23 mouse cellular contexts compared by ENCODE assay signal in the genomic region with DNA sequence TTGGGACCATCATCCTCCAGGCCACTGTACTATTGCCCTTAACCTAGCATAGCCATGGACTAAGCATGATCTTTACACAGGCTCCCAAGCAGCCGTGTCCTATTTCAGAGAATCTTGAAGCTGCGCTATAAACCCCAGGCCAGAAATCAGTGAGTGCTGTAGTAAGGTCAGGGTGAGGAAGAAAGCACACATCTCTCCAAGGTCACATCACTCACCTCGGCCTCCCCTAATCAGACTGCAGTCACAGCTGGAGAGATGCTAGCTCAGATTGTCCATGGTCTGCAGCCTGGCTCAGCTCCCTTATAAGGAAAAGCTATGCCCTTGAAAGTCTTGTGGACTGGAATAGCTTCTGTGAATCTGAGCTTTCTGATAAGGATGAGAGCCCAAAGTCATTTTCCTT. TPM values are rescaled to one million over a fixed set of nuclear protein-coding genes. Genes with fewer than 3 reads are reported as not detected.
DNase-seq lines count a peak whose midpoint lies in the region; ATAC-seq and TF ChIP-seq lines count a peak whose summit lies in the region.
"Had no signal": no experiment of that assay in that cellular context is flagged by ENCODE, and none has a peak within 500 bp of the region (broad histone marks: within the 10 kb centered on the region; RNA-seq: fewer than 3 reads in every experiment).

No protein-coding gene starts in this region.

- no peak overlapping the region for H3K4me3 ChIP-seq in hindbrain, embryonic 14.5 days (replicated peaks; ENCODE audit: low read length)
- no peak overlapping the region for H3K4me3 ChIP-seq in hindbrain, embryonic 16.5 days (ENCODE audit: low read length)
- H3K4me3 ChIP-seq in lung, embryonic 14.5 days (ENCODE audit: low read depth, low read length): no peak overlapping the region
- no peak overlapping the region for H3K4me3 ChIP-seq in liver, postnatal 0 days (ENCODE audit: low read depth, low read length)
- H3K4me3 ChIP-seq: forebrain, embryonic 10.5 days; heart, adult 2 months; heart, embryonic 15.5 days; layer of hippocampus, adult 2 months; limb, embryonic 10.5 days; liver, embryonic 15.5 days had no signal

- WGBS in hindbrain, embryonic 14.5 days: 69% methylated on average over 3 of the region's 3 CpGs
- WGBS in hindbrain, embryonic 16.5 days: 63% methylated on average over 3 of the region's 3 CpGs
- WGBS in lung, embryonic 14.5 days: 46% methylated on average over 3 of the region's 3 CpGs
- WGBS in liver, postnatal 0 days (ENCODE audit: insufficient replicate concordance): 71% methylated on average over 3 of the region's 3 CpGs

- H3K27me3 ChIP-seq in hindbrain, embryonic 14.5 days (ENCODE audit: control insufficient read depth, insufficient read depth, low read length): no peaks in the 10 kb centered on the region
- no peaks in the 10 kb centered on the region for H3K27me3 ChIP-seq in hindbrain, embryonic 16.5 days (replicated peaks; ENCODE audit: control insufficient read depth, insufficient read depth, low read length)
- H3K27me3 ChIP-seq in lung, embryonic 14.5 days (ENCODE audit: insufficient read depth, low read length): no peaks in the 10 kb centered on the region
- no peaks in the 10 kb centered on the region for H3K27me3 ChIP-seq in liver, postnatal 0 days (ENCODE audit: insufficient read depth, low read length)
- H3K27me3 ChIP-seq: heart, embryonic 15.5 days; Patski had no signal

- no peak overlapping the region for H3K9ac ChIP-seq in hindbrain, embryonic 14.5 days
- H3K9ac ChIP-seq in hindbrain, embryonic 16.5 days (ENCODE audit: low read depth, low read length): no peak overlapping the region
- no peak overlapping the region for H3K9ac ChIP-seq in lung, embryonic 14.5 days
- no peak overlapping the region for H3K9ac ChIP-seq in liver, postnatal 0 days (replicated peaks)
- H3K9ac ChIP-seq: heart, embryonic 15.5 days; liver, embryonic 15.5 days had no signal

- no peak for TF ChIP-seq EP300 in liver, postnatal 0 days (IDR thresholded peaks at IDR 0.05; ENCODE audit: low read depth)

- TF ChIP-seq CTCF in lung, embryonic 14.5 days (IDR thresholded peaks at IDR 0.05; ENCODE audit: low read depth): no peak
- no peak for TF ChIP-seq CTCF in liver, postnatal 0 days (IDR thresholded peaks at IDR 0.05; ENCODE audit: low read depth)

- ATAC-seq in hindbrain, embryonic 14.5 days (ENCODE audit: low FRiP score): no peak
- ATAC-seq in hindbrain, embryonic 16.5 days: no peak
- peak; percentile 14; the same call in 1 of the 2 replicates for ATAC-seq in lung, embryonic 14.5 days (ENCODE audit: insufficient read depth)
- ATAC-seq in liver, postnatal 0 days: no peak
- ATAC-seq: forebrain, embryonic 16.5 days; inflammation-experienced regulatory T-cells, adult 6 months; Patski had no signal

- H3K4me1 ChIP-seq in hindbrain, embryonic 14.5 days (replicated peaks; ENCODE audit: control insufficient read depth, insufficient read depth, low read length): peaks cover 11% of the 10 kb centered on the region
- no peaks in the 10 kb centered on the region for H3K4me1 ChIP-seq in hindbrain, embryonic 16.5 days (ENCODE audit: control insufficient read depth, insufficient read depth, low read depth, low read length)
- peaks cover 2% of the 10 kb centered on the region; the same call in 1 of the 2 replicates for H3K4me1 ChIP-seq in lung, embryonic 14.5 days (ENCODE audit: insufficient read depth)
- no peaks in the 10 kb centered on the region for H3K4me1 ChIP-seq in liver, postnatal 0 days (ENCODE audit: insufficient read depth)
- H3K4me1 ChIP-seq: liver, embryonic 15.5 days had no signal

- no peak overlapping the region for H3K4me2 ChIP-seq in hindbrain, embryonic 14.5 days (replicated peaks)
- H3K4me2 ChIP-seq in hindbrain, embryonic 16.5 days (ENCODE audit: low read length): no peak overlapping the region
- H3K4me2 ChIP-seq in lung, embryonic 14.5 days: no peak overlapping the region
- H3K4me2 ChIP-seq in liver, postnatal 0 days (ENCODE audit: low read depth, low read length): no peak overlapping the region
- H3K4me2 ChIP-seq: heart, embryonic 15.5 days; liver, embryonic 15.5 days; midbrain, embryonic 11.5 days had no signal

- peak overlapping the region; percentile 51; the same call in 1 of the 2 replicates for H3K27ac ChIP-seq in hindbrain, embryonic 14.5 days
- no peak overlapping the region for H3K27ac ChIP-seq in hindbrain, embryonic 16.5 days (ENCODE audit: low read depth, low read length)
- H3K27ac ChIP-seq in lung, embryonic 14.5 days (ENCODE audit: low read depth): no peak overlapping the region
- no peak overlapping the region for H3K27ac ChIP-seq in liver, postnatal 0 days (ENCODE audit: low read depth)
- H3K27ac ChIP-seq: forebrain, embryonic 10.5 days; heart, adult 2 months; heart, embryonic 15.5 days; layer of hippocampus, adult 2 months; limb, embryonic 10.5 days; liver, embryonic 15.5 days had no signal

- no peaks in the 10 kb centered on the region for H3K9me3 ChIP-seq in hindbrain, embryonic 14.5 days (ENCODE audit: control insufficient read depth, low read length)
- no peaks in the 10 kb centered on the region for H3K9me3 ChIP-seq in hindbrain, embryonic 16.5 days (ENCODE audit: control insufficient read depth, low read length)
- no peaks in the 10 kb centered on the region for H3K9me3 ChIP-seq in lung, embryonic 14.5 days (ENCODE audit: low read depth, low read length)
- no peaks in the 10 kb centered on the region for H3K9me3 ChIP-seq in liver, postnatal 0 days (ENCODE audit: low read length)
- H3K9me3 ChIP-seq: forebrain, embryonic 10.5 days; heart, embryonic 15.5 days; limb, embryonic 10.5 days; liver, embryonic 15.5 days had no signal

- DNase-seq in embryo, embryonic 10.5 days (ENCODE audit: low spot score): peak; percentile 16
- no peak for DNase-seq in embryo, embryonic 9.5 days (ENCODE audit: extremely low spot score)
- DNase-seq in hindbrain, embryonic 14.5 days (ENCODE audit: low spot score): peak; percentile 22
- DNase-seq in lung, embryonic 14.5 days: no peak
- no peak for DNase-seq in lung, postnatal 36 days
- DNase-seq in liver, postnatal 0 days: no peak
- DNase-seq: cerebellum, adult 8-10 months; gastrocnemius, postnatal 14 days; heart, adult 2 months; heart, postnatal 4 days; kidney, adult 9 months; liver had no signal

- no peaks in the 10 kb centered on the region for H3K36me3 ChIP-seq in hindbrain, embryonic 14.5 days (replicated peaks; ENCODE audit: control insufficient read depth, insufficient read depth)
- no peaks in the 10 kb centered on the region for H3K36me3 ChIP-seq in hindbrain, embryonic 16.5 days (ENCODE audit: control insufficient read depth, insufficient read depth, low read length)
- H3K36me3 ChIP-seq in lung, embryonic 14.5 days (ENCODE audit: insufficient read depth): no peaks in the 10 kb centered on the region
- H3K36me3 ChIP-seq in liver, postnatal 0 days (replicated peaks; ENCODE audit: insufficient read depth, low read length): no peaks in the 10 kb centered on the region
- H3K36me3 ChIP-seq: forebrain, embryonic 10.5 days; G1E; heart, embryonic 15.5 days; limb, embryonic 10.5 days; liver, embryonic 15.5 days had no signal

RNA-seq across cellular contexts. Expression of a gene that starts 13.4 kb away (rescaled TPM):
- 14.3 and 16.2 TPM in 2 replicates for polyA plus RNA-seq in hindbrain, embryonic 14.5 days (2014; fragmentation: Nextera tagmentation; extraction: Ambion mirVana)
- polyA plus RNA-seq in hindbrain, embryonic 16.5 days (2015; fragmentation: Nextera tagmentation; extraction: Ambion mirVana): 21.4 and 21.7 TPM in 2 replicates
- polyA plus RNA-seq in lung, embryonic 14.5 days (2014; fragmentation: Nextera tagmentation; extraction: Ambion mirVana): 59.3 and 66.6 TPM in 2 replicates
- polyA plus RNA-seq in liver, postnatal 0 days (2015; fragmentation: Nextera tagmentation; extraction: Ambion mirVana): 0.25 and 0.31 TPM in 2 replicates
- polyA plus RNA-seq: G1E; inflammation-experienced regulatory T-cells, adult 6 months had no signal

Comparison
In these comparisons a context has a peak if more than half of its experiments do, and no peak if none do; other contexts are left out.
1. DNase-seq: peak in embryo, embryonic 10.5 days (single experiment) and hindbrain, embryonic 14.5 days (single experiment); none in embryo, embryonic 9.5 days (single experiment), lung, embryonic 14.5 days (single experiment), lung, postnatal 36 days (single experiment) and liver, postnatal 0 days (single experiment).
2. RNA of a gene that starts 13.4 kb away (polyA plus RNA-seq): 59.3 to 66.6 TPM in lung, embryonic 14.5 days, 21.4 to 21.7 TPM in hindbrain, embryonic 16.5 days and 14.3 to 16.2 TPM in hindbrain, embryonic 14.5 days; 0.25 to 0.31 TPM in liver, postnatal 0 days; every median in the first group is over 10 times any median in the second.